Mouse (Mus musculus): ENCODE results near the gene Ecm1.

GRCm38 (mm10) chr3:95687168-95687523 lies 52.2 kb downstream of the Ecm1 start:
- TF ChIP-seq POLR2A (IDR thresholded peaks at IDR 0.05; ENCODE audit: low read depth, low read length) (no peak), CTCF (IDR thresholded peaks at IDR 0.05; ENCODE audit: extremely low read depth, insufficient read depth, insufficient read length, insufficient replicate concordance) (no peak)

Measured in spleen, adult 2 months (tissue).